Mouse (Mus musculus) limb, embryonic 12.5 days (tissue): ENCODE results near the gene Capzb. TPM values are rescaled to one million over a fixed set of nuclear protein-coding genes. Genes with fewer than 3 reads are reported as not detected.
A peak's percentile ranks its signal among the peaks of the same experiment; 100 is the strongest.

Source experiments
- ATAC-seq: fragments of 200-750 bp; cut with Nextera tagmentation; 2 replicates; pipeline ENCODE4 v1.8.0; 2017; ENCODE audit warnings: low read depth, moderate TSS enrichment; ENCODE audit not compliant: insufficient number of reproducible peaks, insufficient read depth, low FRiP score, low TSS enrichment
- H3K27ac ChIP-seq: fragments of 300-500 bp; sonication (generic); 2 replicates; pipeline ENCODE4 v1.5.1; 2016; ENCODE audit warnings: mild to moderate bottlenecking, moderate library complexity
- H3K27me3 ChIP-seq: fragments of 300-500 bp; sonication (generic); 2 replicates; pipeline ENCODE4 v1.6.1; 2016; ENCODE audit warnings: mild to moderate bottlenecking, moderate library complexity
- H3K36me3 ChIP-seq: fragments of 300-500 bp; sonication (generic); 2 replicates; pipeline ENCODE4 v1.6.1; 2016; ENCODE audit warnings: mild to moderate bottlenecking, moderate library complexity
- H3K4me1 ChIP-seq: fragments of 300-500 bp; sonication (generic); replicated peaks from 2 replicates; pipeline ENCODE4 v1.6.1; 2016
- H3K4me2 ChIP-seq: fragments of 300-500 bp; sonication (generic); 2 replicates; pipeline ENCODE4 v1.6.1; 2016; ENCODE audit warnings: mild to moderate bottlenecking, moderate library complexity
- H3K4me3 ChIP-seq: fragments of 300-500 bp; sonication (generic); replicated peaks from 2 replicates; pipeline ENCODE4 v1.5.1; 2016; ENCODE audit warnings: mild to moderate bottlenecking
- H3K9ac ChIP-seq: fragments of 300-500 bp; sonication (generic); replicated peaks from 2 replicates; pipeline ENCODE4 v1.6.1; 2016; ENCODE audit warnings: mild to moderate bottlenecking, moderate library complexity
- H3K9me3 ChIP-seq: fragments of 300-500 bp; sonication (generic); 2 replicates; pipeline ENCODE4 v1.6.1; 2016; ENCODE audit warnings: mild to moderate bottlenecking, moderate library complexity
- WGBS: fragments of 180-500 bp; shearing (Covaris S2); methylation state at CpG from one replicate; pipeline ENCODE4 v1.1.7; 2016; 5-methylcytosine and 5-hydroxymethylcytosine counted together
- polyA plus RNA-seq: library from polyadenylated mRNA; unstranded; fragments of >200 nt; fragmentation: Nextera tagmentation; extraction: Ambion mirVana; gene quantifications from 2 replicates; pipeline ENCODE4 v1.2.1, GENCODE M21; 2016

Capzb gene
- polyA plus RNA-seq, 1 experiment from 2014 or later, result 390 TPM

- H3K27ac ChIP-seq, result 0 out of 2 replicates have a peak overlapping the region, but pooled peaks have one; percentile 0
- peaks cover 42% of the 10 kb centered on the region for H3K4me1 ChIP-seq
- H3K36me3 ChIP-seq, result peaks cover 43% of the 10 kb centered on the region
- no peaks in the 10 kb centered on the region for H3K9me3 ChIP-seq
- ATAC-seq, result no peak
- no peak overlapping the region for H3K9ac ChIP-seq
- 69% methylated on average over 9 of the region's 9 CpGs for WGBS
- no peaks in the 10 kb centered on the region for H3K27me3 ChIP-seq
- no peak overlapping the region for H3K4me2 ChIP-seq
- H3K4me3 ChIP-seq, result no peak overlapping the region
These were observed 5.4 kb downstream of the Capzb start for GRCm38 (mm10) chr4:139198004-139198689.

- Histone ChIP-seq H3K4me3 (no peak overlapping the region), H3K4me2 (no peak overlapping the region), H3K9me3 (no peaks in the 10 kb centered on the region), H3K9ac (no peak overlapping the region), H3K4me1 (peaks cover 37% of the 10 kb centered on the region), H3K27me3 (no peaks in the 10 kb centered on the region), H3K36me3 (peaks cover 44% of the 10 kb centered on the region), H3K27ac (no peak overlapping the region)
- 91% methylated on average over 9 of the region's 9 CpGs for WGBS
- no peak for ATAC-seq
These were observed 6.4 kb downstream of the Capzb start for GRCm38 (mm10) chr4:139199126-139199525.

- 94% methylated on average over 8 of the region's 8 CpGs for WGBS
- no peak for ATAC-seq
- H3K36me3 ChIP-seq, result peaks cover 47% of the 10 kb centered on the region
These were observed 7.1 kb downstream of the Capzb start for GRCm38 (mm10) chr4:139199703-139200340.

GRCm38 (mm10) chr4:139200946-139201345, 8.2 kb downstream of the Capzb start:
- WGBS, result 89% methylated on average over 3 of the region's 3 CpGs
- Histone ChIP-seq H3K9ac (no peak overlapping the region), H3K4me3 (no peak overlapping the region), H3K4me2 (no peak overlapping the region), H3K36me3 (peaks cover 59% of the 10 kb centered on the region), H3K4me1 (peaks cover 32% of the 10 kb centered on the region), H3K27me3 (no peaks in the 10 kb centered on the region), H3K9me3 (no peaks in the 10 kb centered on the region), H3K27ac (no peak overlapping the region)
- no peak for ATAC-seq

More at GRCm38 (mm10) chr4:139199703-139200340, 7.1 kb downstream of the Capzb start:
- Histone ChIP-seq H3K4me3 (no peak overlapping the region), H3K9me3 (no peaks in the 10 kb centered on the region), H3K4me2 (no peak overlapping the region), H3K4me1 (peaks cover 37% of the 10 kb centered on the region), H3K27ac (no peak overlapping the region), H3K27me3 (no peaks in the 10 kb centered on the region), H3K9ac (no peak overlapping the region)

- Histone ChIP-seq H3K27me3 (no peaks in the 10 kb centered on the region), H3K9me3 (no peaks in the 10 kb centered on the region), H3K4me3 (no peak overlapping the region), H3K4me2 (no peak overlapping the region), H3K27ac (no peak overlapping the region), H3K9ac (no peak overlapping the region), H3K4me1 (peaks cover 32% of the 10 kb centered on the region), H3K36me3 (peaks cover 63% of the 10 kb centered on the region)
- no peak for ATAC-seq
- 64% methylated on average over 7 of the region's 7 CpGs for WGBS
These were observed 9.9 kb downstream of the Capzb start for GRCm38 (mm10) chr4:139202556-139202955.

- Histone ChIP-seq H3K4me2 (no peak overlapping the region), H3K4me1 (peaks cover 32% of the 10 kb centered on the region), H3K9me3 (no peaks in the 10 kb centered on the region), H3K36me3 (peaks cover 62% of the 10 kb centered on the region), H3K4me3 (no peak overlapping the region), H3K27me3 (no peaks in the 10 kb centered on the region), H3K27ac (no peak overlapping the region), H3K9ac (no peak overlapping the region)
- WGBS, result 70% methylated on average over 2 of the region's 2 CpGs
- no peak for ATAC-seq
These were observed 10.7 kb downstream of the Capzb start for GRCm38 (mm10) chr4:139203381-139203780.

GRCm38 (mm10) chr4:139205842-139206241, 13.1 kb downstream of the Capzb start:
- no peak overlapping the region for H3K4me3 ChIP-seq
- peaks cover 42% of the 10 kb centered on the region for H3K4me1 ChIP-seq
- H3K9me3 ChIP-seq, result no peaks in the 10 kb centered on the region
- peaks cover 45% of the 10 kb centered on the region; the same call in 1 of the 2 replicates for H3K36me3 ChIP-seq
- H3K27ac ChIP-seq, result no peak overlapping the region
- no peak for ATAC-seq
- H3K4me2 ChIP-seq, result no peak overlapping the region
- no peaks in the 10 kb centered on the region for H3K27me3 ChIP-seq
- WGBS, result 52% methylated on average over 5 of the region's 5 CpGs
- H3K9ac ChIP-seq, result no peak overlapping the region

GRCm38 (mm10) chr4:139206353-139207045, 13.8 kb downstream of the Capzb start:
- H3K4me1 ChIP-seq, result peaks cover 45% of the 10 kb centered on the region
- H3K36me3 ChIP-seq, result peaks cover 39% of the 10 kb centered on the region; the same call in 1 of the 2 replicates
- ATAC-seq, result no peak
- WGBS, result 88% methylated on average over 8 of the region's 8 CpGs
- no peaks in the 10 kb centered on the region for H3K9me3 ChIP-seq
- no peak overlapping the region for H3K27ac ChIP-seq
- H3K9ac ChIP-seq, result no peak overlapping the region
- no peaks in the 10 kb centered on the region for H3K27me3 ChIP-seq
- H3K4me2 ChIP-seq, result no peak overlapping the region
- no peak overlapping the region for H3K4me3 ChIP-seq

- Histone ChIP-seq H3K27ac (peak overlapping the region; percentile 51), H3K4me1 (peaks cover 64% of the 10 kb centered on the region), H3K4me3 (no peak overlapping the region), H3K27me3 (no peaks in the 10 kb centered on the region), H3K4me2 (no peak overlapping the region), H3K9ac (no peak overlapping the region), H3K36me3 (peaks cover 37% of the 10 kb centered on the region; the same call in 1 of the 2 replicates), H3K9me3 (no peaks in the 10 kb centered on the region)
- WGBS, result 54% methylated on average over 9 of the region's 9 CpGs
- ATAC-seq, result no peak
These were observed 15.8 kb downstream of the Capzb start for GRCm38 (mm10) chr4:139208236-139209129.

- 81% methylated on average over 5 of the region's 5 CpGs for WGBS
- no peak for ATAC-seq
- Histone ChIP-seq H3K4me3 (no peak overlapping the region), H3K4me1 (peaks cover 66% of the 10 kb centered on the region), H3K27ac (peak overlapping the region; percentile 51), H3K9ac (no peak overlapping the region), H3K36me3 (peaks cover 37% of the 10 kb centered on the region; the same call in 1 of the 2 replicates), H3K9me3 (no peaks in the 10 kb centered on the region), H3K27me3 (no peaks in the 10 kb centered on the region), H3K4me2 (no peak overlapping the region)
These were observed 16.6 kb downstream of the Capzb start for GRCm38 (mm10) chr4:139209130-139209840.
